Mouse (Mus musculus): Measurements from ENCODE around the gene Sox5.

Sox5 gene

DNA sequence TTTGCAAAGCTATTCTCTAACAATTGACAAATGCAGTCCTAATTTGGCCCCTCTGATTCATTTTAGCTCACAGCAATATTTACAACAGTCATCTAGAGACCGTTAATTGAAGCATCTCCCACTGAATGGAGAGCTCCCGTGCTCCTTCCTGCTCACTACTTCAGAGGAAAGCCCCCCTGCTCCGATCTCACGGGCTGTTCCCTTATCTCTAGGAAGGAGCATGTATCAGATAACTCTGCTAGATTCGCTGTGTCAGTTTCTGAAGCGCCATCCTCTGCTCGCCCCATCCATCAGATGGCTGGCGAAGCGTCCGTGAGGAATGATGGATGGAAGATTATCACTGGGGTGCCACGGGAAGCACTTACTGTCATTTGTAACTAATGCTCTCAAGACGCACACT lies 926.4 kb downstream of the Sox5 start:
- DNase-seq (ENCODE audit: low read depth) = no peak

DNA sequence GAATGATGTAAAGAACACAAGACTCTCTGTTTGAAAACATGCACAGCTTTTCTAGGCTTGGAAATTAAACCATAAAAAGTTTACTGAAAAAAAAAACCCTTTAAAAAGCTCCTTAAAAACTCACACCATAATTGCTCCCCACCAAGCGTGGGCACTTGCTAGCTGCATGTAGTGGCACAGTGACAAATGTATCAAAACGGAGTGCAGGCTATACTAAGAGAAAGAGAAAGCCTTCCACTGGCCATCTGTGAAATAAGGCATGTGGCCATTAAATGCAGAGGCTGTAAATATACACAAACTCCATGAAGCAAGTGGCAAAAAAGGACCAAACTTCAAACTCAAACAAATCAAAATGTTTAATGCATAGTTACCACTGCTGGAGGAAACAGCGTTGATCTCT lies 927.7 kb downstream of the Sox5 start:
- no peak for DNase-seq (ENCODE audit: low read depth)

DNA sequence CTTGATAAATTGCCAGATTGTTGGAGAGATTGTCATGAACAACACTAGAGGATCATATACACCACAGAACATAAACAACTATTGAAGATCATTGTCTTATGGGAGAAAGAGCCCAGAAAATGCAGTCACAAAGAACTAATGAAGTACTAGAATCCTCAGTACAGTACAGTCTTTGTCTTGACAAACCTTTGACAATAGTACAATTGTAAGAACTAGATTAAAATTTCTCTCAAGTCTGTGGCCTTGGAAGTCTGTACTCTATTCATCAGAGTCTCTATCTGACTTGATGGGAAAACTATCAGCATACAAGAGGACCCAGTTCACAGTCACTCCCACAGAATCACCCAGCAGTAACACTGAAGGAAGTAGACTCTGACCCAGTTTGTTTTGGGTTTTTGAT lies 936.0 kb downstream of the Sox5 start:
- DNase-seq (ENCODE audit: low read depth) = no peak

DNA sequence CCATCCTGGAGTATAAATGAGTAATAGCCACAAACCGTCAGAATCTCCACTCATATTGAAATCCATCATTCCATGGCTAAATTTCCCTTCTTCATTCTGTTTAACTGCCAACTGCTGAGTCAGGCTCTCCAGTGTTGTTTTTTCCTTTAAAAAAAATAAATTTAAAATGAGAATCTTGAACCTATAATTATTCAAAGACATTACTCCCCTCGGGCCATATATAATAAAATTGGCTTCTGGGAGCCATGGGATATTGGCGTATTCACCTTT lies 937.1 kb downstream of the Sox5 start:
- DNase-seq (ENCODE audit: low read depth) = no peak

DNA sequence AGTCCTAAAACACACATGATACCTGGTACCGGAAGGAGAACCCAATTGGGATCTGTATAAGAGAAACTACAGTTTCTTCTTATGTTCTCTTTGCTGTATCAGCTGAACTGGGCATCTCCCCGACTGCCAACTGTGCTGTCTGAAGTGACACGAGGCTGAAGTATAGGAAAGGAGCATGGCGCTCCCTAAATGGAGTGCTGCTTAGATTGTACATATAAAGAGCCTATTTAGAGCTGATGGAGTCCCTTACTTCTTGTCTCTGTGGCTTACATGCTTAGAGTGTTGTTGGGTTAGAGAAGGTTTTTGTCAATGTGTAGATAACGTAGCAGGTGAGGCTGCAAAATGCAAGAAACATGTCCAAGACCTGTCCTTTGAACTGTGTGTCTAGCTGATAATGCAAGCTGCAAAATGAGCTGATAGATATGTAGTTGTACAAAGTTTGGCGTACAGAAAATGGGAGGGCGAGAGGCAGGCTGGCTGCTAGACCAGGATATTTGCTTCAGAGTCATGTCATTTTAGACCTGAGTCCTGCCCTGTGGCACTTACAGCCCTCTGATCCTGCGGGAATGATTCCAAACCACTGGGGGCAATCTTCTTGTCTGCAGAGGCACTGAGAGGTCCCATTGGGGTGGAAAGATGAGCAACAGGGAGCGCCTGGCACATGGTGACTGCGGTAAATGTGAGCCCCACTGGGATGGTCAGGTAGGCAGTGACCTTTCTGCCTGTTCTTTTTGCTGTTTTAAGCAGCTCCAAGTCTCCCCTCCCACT lies 937.7 kb downstream of the Sox5 start:
- DNase-seq (ENCODE audit: low read depth) = no peak

DNA sequence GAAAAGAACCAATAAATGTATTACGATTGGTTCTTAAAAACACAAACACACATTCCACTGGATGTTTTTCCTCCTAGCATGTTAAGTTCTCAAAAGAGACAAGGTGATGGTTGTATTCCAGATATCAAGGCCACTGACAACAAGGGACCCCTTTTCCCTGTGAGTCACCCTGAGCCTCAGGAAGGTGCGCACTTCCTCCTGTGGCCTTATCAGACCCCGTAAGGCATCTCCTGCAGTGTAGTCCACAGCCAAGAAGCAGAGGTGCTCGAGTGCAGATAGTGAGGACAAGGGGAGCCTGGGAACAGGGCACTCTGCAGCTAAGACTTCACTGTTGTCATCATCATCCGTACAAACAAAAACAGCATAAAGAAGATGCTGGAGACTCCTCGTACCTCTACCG lies 939.8 kb downstream of the Sox5 start:
- no peak for DNase-seq (ENCODE audit: low read depth)

DNA sequence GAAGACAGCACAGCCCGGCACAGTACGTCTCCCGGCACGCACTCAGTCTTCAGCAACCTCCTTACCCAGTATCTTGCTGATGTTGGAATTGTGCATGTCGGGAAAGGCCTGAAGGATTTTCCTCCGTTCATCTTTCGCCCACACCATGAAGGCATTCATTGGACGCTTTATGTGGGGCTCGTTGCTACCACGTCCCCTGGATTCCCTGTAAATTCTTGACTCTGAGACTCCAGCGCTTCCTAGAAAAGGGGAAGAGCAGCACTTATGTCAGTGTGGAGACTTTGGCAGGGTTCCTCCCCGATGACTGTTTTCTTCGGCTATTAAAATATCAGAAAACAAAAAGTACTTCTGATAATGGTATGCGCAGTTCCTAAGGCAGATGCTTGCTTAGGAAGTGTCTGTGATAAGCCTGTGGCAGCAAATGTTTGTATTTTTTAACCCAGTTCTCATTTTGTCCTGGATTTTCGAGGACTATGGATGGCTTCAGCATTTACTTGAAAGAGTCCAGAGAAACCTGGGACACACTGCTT lies 940.6 kb downstream of the Sox5 start:
- DNase-seq (ENCODE audit: low read depth) = no peak

DNA sequence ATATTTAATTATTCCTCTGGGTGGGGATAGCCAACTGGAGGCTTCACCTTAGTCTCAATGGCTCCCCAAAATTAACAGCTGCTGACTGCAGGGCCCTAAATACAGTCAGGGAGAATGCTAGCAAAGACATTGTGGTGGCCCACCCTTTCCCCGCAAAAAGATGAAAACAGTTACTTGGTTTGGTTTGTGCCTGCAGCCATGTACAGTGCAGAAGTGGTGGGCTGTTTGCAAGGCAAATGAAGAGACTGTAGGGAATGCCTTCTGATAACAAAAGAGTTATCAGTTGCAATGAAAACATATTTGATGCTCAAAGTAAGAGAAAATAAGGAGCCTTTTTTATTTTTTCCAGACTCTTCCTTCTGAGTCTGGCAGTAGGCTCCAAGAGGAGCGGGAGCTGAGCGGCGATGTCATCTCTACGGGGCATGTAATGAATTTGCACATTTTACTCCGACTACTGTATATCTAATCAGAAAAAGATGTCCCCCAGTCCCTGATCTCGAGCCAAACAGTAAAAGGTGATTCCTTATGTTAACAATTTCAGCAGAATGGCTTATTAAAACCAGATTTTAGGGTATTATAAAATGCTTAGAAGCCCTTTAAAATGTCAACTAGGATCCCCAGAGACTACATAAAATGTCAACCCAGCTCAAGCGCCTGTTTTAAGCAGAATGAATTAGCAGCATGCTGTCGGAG lies 943.2 kb downstream of the Sox5 start:
- DNase-seq (ENCODE audit: low read depth) = no peak

DNA sequence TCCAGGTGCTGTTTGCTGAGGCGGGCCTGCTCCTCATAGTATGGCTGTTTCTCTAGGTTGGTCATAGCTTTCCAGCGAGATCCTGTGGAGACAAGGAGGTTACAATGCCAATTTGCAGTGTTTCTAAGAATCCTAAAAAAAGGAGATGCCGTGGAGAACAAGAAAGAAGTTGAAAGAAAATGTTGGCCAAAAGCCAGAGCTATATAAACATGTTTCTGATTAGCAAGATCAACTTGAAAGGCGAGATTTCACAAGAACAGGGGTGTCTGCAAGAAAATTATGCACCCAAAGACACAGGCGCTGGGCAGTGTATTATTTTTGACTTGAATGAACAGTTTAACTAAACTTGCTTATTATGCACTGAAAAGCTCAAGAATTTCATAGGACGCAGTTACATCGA lies 946.4 kb downstream of the Sox5 start:
- DNase-seq (ENCODE audit: low read depth) = no peak

DNA sequence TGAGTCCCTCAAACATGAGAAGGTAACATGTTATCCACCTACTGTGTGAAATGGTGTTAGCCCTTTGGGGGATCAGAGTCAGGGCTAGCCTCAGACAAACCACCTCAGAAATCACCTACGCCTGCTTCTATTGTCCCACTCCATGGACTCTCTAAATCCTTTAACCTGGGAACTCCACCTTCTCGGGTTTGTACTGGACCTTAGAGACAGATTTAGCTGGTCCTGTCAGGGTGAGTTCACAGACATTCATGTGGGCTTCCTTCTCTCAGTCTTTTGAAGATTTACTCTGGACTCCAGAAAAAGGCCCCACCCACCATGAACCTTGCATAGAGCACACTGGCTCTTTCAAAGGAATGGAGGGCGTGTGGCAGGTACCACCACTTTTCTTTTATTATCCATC lies 947.8 kb downstream of the Sox5 start:
- no peak for DNase-seq (ENCODE audit: low read depth)

DNA sequence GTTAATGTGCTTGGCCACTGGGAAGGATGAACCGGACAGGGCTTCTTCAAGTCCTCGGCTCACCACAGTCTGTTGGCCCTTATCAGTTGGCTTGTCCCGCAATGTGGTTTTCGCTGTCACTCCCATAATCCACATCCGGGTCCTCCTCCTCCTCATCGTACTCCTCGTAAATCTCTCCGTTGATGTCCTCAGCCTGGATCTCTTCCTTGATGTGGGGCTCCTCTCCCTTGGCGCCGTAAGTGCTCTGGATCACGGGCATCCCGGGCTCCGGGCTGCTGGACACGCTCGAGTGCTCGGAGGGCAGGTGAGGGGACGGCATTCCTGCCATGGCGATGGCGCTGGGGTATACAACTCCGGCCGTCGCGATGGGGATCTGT lies 948.6 kb downstream of the Sox5 start:
- no peak for DNase-seq (ENCODE audit: low read depth)

DNA sequence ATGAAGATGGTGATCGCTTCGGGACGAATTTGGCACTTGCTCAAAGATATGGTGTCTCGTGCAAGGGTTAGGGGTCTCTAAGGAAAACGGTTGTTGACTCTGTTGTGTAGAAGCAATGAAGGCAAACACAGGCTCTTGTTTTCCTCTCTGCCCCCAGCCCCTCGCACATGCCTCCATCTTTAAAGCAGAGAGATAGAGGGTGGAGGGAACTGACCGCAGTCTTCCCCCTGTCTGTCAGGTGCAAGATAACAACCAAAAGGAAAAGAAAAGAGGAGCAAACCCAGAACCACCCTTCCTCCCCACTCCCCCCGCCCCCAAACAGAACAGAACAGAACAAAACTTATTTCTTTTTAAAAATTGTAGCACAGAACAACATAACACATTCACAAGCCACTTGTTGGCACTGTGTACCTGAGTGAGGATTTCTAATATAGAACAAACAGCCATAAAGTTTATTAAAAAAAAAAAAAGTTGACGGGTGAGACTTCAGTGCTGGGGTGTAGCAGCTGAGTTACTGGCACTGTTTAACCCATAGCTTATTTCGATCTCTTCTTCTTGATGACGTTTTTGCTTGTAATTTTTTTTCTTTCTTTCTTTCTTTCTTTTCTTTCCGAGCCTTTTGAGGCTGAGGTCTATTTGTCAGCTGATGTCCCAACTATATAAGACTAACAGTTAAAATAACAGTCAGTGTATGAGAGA lies 949.1 kb downstream of the Sox5 start:
- peak; percentile 21 for DNase-seq (ENCODE audit: low read depth)

DNA sequence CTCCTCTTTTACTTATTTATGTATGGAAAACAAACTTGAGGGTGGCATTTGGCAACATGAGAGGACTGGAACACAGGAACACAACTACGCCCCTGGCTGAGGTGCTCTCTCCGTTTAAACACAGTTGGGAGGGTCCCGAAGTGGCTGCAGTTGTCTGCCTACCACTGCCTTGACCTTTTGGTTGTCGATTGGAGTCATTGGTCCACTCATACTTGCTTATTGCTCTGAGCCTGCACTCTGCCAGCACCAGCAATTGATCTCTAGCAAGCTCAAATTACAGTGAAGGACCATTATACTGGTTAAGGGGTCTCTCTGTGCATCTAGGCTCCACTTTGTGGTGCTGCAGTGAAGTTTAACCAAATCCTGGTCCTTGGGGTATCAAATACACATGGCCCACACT lies 950.5 kb downstream of the Sox5 start:
- DNase-seq (ENCODE audit: low read depth) = no peak

DNA sequence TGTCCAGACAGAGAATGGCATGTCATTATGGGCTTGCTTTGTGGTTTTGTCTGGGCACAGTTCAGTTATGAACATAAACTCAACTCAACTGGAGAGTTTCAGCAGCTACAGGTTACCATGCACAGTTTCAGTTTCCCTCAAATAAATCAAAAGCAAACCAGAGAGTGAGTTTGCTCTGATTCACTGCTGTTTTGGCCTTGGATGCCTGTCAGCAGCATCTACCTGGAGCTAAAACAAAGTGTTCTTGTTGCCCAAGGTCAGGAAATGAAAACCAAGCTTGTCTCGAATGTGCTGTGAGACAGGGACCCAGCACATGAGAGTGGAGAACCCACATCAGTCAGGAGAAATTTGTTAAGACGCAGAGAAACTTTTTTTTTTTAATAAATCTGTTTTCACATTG lies 951.6 kb downstream of the Sox5 start:
- peak; percentile 54 for DNase-seq (ENCODE audit: low read depth)

DNA sequence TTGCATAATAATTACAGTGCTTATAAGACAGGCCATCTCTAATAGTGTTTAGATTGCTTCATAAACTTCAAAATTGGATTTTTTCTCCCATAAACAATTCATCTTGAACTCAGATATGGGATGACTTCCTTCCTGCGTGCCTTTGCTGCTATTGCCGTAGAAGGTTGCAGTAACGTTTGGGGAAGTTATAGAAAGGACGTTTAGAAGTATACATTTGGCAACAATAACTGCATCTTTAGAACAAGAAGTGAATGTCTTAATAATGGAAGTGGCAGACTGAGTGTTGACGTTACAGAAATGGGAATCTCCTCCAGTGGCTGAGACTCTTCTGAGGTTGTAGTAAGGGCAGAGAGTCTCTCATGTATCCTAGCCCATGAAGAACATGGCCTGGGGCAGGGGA lies 955.0 kb downstream of the Sox5 start:
- no peak for DNase-seq (ENCODE audit: low read depth)

DNA sequence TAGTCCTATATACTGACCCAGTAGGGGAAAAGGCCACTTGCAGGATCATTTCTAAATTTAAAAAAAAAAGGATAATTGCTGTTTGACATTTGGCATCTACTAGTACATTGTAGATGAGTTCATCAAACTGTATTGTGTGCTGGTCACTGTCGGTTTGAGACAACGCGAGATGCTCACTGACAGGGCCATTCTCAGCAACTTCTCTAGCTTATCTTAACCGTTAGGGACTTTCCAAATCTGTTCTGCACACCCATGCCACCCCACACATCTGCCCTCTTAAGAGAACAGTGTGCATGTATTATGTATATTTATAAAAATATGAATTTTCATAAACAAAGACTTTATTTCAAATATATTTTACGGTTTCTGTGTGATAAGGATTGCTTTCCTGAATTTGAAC lies 955.8 kb downstream of the Sox5 start:
- DNase-seq (ENCODE audit: low read depth) = no peak

DNA sequence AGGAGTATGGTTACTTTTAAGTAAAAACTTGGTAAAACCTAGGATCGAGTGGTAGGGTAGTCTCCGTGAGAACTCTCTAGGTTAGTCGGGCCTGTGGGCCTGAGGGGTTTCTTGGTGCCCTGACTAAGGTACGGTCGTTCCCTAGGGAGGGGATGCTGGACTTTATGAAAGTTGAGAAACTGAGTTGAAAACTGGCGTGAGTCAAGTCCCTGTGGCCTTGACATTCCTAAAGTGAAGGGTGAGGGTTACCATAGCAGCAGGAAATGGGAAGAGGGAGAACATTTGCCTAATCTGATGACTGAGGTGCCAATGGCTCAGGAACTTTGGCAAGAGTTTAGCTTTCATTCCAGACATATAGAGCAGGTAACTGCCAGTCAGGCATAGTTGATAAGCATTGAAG lies 956.7 kb downstream of the Sox5 start:
- DNase-seq (ENCODE audit: low read depth) = no peak

DNA sequence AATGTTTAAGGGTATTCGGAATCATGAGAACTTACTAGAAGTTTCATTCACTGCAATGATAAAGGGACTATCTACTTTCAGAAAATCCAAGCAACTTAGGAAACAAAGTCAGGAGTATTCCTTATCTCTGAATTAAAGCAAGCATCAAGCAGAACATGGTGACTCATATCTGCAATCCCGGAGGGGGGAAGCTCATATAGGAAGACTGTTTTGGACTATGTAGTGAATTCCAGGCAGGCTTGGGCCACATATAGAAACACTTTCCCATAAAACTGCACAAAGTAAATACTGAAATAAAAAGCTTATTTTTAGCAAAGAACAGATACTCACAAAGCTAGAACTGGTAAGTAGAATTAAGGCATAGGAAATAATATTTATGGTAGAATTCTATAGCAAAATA lies 993.3 kb downstream of the Sox5 start:
- no peak for DNase-seq (ENCODE audit: low read depth)

DNA sequence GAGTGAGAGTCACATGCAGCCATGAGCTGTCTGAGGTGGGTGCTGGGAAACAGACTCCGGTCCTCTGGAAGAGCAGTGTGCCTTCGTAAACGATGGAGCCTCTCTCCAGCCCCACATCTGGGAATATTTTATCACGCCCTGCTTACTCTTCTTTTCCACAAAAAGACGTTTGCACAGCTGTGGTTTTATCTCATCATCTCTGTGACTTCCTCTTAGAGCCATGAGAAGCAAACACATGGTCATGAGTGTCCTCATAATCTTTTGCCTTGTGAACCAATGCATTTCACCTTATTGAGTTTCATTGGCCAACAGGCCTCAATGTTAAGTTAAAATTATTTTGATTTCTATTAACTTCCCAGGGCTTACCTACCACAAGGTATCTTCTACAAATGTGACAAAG lies 994.4 kb downstream of the Sox5 start:
- DNase-seq (ENCODE audit: low read depth) = no peak

DNA sequence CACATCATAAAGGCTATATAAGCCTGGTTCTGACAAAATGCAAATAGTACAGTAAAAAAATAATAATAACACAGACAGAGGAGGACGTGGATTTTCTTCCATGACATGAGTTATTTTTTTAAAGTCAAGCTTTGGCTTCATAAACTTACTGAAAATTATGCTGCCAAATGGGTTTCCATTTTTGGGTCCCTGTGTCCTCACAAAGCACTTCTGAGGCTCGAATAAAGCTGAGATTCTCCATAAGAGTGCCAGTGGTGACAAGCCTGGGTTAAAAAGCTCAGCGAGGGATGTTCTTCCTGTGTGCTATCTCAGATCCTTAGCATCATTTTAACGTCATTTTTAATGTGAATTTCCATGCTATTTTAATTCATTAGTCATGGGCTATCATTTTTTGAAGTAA lies 996.1 kb downstream of the Sox5 start:
- no peak for DNase-seq (ENCODE audit: low read depth)

Data from naive thymus-derived CD4-positive, alpha-beta T cell, adult 2 months (primary cell).